Mouse (Mus musculus) right cerebral cortex, postnatal 25 days (tissue): Measurements from ENCODE around the gene St6galnac3.

Experiments
- DNase-seq: peaks from one replicate; pipeline ENCODE4 v3.0.0; 2022

Gene St6galnac3

DNA sequence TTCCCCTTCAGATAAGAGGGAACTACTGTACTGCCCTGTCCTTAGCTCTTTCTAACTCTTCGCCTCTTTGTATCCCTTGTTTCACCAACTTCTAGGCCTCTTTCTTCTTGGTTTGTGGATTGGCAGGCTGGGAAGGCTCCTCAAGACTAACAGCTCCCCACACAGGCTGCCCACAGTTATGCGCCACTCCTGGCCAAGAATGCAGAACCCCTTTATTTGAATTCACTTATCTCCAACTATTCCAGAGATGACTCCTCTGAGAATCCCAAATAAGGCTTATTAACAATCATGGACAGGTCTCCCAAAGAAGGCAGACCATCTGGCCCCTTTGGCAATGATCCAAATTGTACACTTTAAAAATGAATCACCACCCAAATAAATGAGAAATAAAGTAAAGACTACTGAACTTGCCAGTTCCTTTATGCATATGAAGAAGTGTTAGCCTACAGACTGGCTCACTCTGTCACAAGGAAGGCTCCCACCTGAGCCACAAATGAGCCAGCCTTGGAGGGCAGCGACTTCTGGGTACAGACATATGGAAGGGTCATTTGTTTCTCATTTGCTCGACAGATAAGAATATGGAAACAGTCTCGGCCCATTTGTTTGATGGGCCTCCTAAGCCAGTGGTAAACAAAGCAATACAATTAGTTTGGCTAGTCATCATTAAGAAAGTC is 390.7 kb downstream of the St6galnac3 start:
- no peak for DNase-seq

DNA sequence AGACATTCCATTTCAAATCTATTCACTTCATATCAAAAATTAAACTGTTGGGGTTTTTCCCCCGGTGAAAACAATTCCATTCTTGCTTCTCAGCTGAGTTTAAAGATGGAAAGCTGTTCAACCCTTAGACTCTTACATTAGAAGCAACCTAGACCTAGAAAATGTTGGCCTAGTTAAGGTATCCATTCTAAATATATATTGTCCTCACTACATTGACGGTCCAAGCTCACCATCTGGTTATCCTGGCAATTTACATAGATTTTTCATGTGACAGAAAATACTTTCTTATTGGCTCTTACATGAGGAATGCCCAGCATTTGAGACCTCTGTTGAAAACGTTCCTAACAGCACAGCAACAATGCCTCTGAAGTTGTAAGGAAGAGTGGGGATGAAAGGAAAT is 400.7 kb downstream of the St6galnac3 start:
- no peak for DNase-seq

DNA sequence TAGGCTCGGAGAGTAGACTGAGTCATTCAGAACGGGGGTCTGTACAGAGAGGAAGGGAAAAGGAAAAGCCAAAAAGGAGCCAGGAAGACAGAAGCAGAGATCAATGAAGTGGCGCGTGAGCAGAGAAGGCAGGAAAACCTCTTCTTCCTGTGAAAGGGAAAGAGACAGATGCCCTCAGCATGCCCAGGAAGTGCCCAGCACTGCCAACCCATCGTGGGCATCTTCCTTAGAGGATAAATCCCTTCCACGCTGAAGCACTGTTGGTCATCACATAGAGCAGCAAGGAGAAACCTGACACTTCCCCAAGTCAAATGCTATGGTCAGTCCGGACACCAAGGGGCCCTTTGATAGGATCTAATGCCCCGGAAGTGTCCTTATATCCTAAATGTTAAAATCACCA is 401.5 kb downstream of the St6galnac3 start:
- no peak for DNase-seq

DNA sequence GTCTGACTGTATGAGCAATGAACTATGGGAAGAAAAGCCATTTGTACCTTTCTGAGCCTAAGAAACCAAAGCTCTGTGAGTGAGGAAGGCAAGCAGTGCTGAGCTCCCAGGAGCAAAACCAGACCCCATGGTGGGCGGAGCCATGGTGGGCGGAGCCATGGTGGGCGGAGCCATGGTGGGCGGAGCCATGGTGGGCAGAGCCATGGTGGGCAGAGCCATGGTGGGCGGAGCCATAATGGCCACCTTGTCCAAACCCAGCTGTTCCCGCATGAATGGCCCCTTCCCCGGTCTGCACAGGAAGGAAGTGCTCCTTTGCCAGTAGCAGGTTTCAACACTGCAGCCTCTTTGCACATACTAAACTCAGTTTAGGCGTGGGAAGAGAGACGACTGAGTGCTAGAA is 411.4 kb downstream of the St6galnac3 start:
- no peak for DNase-seq

DNA sequence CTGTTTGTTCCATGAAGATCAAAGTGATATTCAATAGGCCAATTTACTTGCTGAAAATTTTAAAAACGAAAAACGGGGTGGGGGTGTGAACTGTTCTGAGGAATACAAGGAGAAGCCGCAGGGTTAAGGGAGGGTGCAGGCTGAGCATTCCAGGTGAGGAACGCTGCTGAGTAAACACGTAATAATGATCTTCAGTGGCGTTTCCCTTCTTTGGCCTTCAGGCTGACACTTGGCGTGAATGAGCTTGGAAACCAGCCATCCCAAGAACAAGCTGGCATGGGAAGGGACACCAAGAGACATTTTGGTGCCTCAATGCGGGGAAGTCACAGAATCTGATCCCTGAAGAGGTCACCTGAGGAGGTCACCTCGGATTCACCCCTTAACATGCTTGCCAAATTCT is 411.8 kb downstream of the St6galnac3 start:
- no peak for DNase-seq

DNA sequence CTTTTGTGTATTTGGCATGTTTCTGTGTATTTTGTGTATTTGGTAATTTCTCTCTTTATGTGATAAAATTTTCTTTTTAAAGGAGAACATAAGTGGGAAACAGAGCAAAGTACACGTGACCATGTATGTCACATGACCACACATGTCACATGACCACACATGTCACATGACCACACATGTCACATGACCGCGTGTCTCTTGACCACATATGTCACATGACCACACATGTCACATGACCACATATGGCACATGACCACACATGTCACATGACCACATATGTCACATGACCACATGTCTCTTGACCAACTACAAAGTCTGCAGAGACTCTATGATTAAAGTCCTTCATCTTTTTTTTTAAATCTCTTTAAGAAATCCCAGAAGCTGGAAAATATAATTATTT is 413.0 kb downstream of the St6galnac3 start:
- no peak for DNase-seq

DNA sequence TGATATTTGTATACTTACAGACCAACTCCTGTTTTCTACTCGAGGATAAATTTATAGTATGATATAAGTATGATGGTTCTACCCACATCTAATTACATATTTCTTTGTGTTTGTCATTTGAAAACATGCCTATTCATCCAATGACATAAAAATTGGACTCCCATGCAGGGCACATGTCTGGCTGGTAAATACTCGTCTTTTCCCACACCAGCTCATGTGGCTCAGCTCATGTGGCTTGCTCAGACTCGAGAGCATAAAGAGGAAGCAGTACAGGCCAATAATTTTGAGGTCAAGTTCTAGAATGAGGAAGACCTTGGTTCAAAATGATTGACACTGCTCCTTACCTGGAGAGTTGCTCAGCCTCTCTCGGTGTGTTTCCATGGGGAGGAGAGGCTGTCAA is 416.6 kb downstream of the St6galnac3 start:
- no peak for DNase-seq

DNA sequence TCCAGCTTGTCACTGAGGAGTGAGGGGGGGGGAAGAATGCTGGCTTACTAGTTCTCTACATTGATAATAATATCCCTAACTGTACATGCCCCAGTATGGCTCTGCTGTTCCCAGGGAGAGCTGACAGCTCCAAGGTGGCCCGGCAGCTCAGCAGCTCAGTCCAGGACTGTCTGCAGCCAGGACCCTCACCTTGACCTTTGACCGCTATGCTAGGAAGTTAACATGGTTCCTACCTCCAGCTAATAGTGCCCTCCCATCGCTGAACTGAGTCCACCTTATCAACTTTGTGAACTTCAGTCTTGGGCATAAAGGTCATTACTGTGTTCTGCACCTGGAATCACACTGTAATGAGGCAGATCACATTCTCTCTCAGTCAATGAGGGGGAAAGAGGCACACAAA is 419.8 kb downstream of the St6galnac3 start:
- no peak for DNase-seq

DNA sequence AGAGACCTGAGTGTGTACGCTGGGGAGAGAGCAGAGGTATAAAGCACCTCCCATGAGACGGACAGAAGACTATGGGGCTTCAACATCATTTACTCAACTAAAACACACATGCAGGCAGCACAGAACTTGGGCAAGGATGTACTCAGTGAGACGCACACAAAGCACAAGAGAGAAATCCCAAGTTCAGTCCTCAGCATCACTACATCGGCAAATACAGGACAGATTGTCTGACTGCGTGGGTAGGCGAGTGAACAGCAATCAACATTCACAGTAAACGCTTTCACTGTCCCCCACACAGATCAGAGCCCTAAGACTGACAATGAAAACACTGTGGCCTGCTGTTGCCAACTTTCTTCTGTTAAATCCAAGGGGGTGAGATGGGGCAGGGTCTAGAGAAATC is 422.6 kb downstream of the St6galnac3 start:
- no peak for DNase-seq

DNA sequence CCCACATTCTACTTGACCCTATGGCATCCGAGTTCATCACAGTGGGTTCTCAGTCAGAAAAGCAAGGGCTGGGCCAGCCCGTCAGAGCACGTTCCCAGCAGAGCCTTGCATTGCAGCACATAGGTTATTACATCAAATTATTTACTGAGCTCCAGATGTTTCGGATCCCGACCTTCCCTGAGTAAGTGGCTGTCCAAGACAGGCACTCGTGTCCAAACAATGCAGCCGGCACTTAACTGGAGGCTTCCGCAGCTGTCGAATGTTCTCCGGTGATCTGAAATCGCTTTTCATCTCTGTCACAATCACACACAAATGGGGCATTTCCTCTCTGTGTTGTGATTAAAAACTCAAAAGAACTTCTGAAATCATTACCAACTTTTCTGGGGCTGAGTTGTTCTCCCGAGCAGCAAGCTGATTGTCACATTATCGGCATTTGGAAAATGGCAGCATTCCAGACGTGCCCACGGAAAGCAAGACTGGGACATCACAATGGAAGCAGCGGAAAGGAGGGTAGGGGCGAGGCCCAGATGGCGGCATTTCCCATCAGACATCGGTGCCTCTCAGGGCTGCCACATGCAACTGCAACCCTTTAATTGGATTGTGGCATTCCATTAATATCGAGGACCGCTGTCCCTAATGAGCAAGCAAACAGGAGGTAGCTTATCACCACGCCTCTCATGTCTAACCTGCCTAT is 428.5 kb downstream of the St6galnac3 start:
- DNase-seq = no peak

DNA sequence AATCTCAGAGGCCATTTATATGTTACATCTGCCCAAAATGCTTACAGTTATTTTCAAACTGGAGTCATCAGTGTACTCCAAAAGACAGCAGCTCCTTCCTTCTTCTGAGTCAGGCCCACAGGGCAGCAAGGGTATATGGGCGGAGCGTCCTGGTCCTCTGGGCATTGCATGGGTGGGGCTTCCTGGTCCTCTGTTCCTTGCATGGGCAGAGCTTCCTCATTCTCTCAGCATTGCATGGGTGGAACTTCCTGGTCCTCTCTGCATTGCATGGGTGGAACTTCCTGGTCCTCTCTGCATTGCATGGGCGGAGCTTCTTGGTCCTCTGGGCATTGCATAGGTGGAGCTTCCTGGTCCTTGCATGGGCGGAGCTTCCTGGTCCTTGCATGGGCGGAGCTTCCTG is 432.1 kb downstream of the St6galnac3 start:
- DNase-seq = no peak

DNA sequence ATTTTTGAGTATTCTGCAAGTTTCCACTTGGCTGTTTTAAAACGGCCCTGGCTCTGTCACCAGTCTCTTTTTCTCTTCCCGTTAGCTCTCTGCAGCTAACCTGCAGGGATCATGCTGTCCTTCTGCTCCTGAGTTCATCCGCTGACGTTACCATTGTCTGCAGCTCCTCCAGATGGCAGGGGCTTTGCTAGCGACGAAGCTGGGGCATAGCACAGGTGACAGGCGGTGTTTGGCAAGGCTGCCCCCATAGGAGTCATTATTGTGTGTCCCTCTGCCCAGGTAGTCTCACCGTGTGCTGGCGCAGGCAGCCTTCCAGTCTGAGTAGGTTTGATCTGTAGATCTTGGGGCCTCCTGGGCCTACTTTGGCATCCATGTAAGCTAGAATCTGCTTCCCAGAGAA is 432.6 kb downstream of the St6galnac3 start:
- DNase-seq = no peak

DNA sequence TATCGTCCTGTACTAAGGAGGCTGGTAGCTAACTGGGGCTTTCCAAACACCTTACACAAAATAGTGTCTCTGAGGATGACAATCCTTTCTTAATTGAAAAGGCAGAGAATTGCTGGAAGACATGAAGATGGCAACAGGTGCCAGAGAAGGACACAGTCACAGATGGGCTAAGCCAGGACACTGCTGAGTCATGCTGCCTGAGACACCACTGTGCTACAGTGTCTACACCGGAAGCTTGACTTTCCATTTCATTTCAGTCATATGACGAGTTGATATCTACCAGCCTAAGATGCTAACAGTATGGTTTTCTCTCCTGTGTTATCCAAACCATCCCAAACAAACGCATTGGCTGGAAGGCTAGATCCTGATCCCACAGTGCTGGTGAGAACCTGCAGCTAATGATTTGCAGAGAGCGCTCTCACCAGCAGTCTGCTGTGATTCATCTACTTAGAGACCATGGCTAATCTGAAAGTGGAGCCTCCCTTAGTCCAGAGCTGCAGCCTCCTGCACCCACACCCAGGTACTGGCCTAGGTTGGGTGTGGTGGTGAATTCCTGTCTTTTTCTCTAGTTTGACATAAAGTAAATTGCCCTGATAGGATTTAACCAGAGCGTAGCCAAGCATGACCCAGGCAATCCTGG is 433.4 kb downstream of the St6galnac3 start:
- DNase-seq = no peak

DNA sequence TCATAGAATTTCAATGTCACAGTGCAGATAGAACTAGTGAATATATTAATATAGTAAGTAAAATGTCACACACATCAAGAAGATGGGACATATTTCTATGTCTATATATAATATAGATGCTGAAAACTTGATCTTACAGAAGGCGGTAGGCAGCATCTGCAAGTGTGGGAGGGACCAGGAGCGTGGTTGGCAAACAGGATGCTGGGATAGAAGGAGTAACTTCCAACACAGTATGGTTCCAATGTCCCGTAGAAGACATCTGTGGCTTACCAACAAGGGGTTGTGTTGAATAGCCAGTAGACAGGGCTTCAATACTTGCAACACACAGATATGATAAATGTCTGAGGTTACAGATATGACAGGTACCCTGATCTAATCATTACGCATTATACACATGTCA is 435.0 kb downstream of the St6galnac3 start:
- no peak for DNase-seq

DNA sequence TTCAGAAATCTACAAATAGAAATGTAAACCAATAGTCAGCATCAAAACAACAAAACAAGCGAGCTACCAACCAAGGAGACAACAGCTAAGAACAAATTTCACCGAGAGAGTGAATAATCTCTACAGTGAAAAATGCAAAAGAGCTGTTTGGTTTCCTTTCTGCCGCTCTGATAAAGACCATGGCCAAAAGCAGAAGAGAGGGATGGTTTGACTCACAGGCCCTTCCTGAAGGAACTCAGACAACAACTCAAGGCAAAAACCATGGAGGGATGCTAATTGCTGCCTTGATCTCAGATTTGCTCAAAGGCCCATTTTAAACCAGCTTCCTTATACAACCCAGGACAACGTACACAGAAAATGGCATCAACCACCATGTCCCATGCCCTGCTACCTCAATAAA is 437.4 kb downstream of the St6galnac3 start:
- DNase-seq = no peak

DNA sequence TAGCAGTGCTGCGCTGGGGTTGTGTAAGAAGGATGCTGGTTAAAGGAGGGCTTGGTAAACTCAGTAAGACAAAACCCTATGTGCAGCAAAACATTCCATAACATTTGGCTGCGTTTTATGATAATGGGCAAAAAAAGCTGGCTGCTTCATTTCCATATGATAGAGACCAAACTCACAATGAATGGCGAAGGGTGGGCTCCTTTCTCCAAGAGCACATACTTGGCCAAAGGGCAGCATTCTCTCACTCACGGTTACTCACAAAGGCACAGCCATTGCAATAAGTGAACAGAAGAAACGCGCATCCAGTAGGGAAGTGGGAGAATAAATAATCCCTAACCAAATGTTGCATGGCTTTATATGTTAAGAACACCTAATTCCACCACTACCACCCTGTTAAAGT is 437.9 kb downstream of the St6galnac3 start:
- DNase-seq = no peak

DNA sequence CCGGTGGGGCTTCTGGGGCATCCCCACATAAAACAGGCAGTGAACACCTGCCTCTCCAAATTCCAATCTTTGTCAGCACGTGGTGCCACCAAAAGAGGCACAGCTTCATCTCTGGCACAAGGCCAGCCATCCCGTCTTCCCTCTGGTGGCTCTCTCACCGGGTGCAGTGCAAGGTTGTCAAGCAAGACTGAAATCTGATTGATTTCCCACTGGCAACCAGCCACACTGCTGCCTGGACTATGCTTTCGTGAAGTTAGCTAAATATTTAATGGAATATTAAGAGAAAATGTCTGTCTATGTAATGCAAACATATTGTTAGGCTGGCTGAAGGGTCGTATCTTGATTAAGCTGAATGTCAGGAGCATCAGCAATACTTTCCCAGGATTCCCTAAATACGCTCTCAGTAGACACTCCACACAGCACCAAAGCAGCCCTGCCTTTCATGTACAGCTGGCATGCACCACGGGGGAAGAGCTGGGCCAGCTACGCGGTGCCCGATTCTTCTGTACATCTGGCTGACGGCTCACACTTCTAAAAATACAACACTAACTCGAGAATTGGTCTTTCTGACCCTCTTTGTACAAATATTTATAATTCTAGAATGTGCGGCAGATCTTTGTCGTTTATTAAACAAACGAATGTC is 442.7 kb downstream of the St6galnac3 start:
- DNase-seq = no peak

DNA sequence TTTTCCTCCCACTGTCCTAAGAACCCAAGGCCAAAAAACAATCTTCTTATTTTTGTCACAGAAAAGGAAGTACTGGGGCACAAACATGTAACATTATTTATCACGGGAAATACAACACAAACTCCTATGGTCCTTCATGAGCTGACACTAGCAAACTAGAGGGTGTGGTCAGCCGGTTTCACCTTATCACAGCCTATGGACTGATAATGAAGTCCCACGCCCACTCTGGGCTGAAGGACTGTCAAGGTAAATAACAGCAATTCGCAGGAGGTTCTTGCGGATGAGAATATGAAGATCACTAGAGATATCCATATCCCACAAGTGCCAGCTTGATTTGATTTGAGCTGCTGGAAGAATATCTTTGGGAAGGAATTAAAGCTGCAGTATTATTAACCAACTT is 446.7 kb downstream of the St6galnac3 start:
- no peak for DNase-seq

DNA sequence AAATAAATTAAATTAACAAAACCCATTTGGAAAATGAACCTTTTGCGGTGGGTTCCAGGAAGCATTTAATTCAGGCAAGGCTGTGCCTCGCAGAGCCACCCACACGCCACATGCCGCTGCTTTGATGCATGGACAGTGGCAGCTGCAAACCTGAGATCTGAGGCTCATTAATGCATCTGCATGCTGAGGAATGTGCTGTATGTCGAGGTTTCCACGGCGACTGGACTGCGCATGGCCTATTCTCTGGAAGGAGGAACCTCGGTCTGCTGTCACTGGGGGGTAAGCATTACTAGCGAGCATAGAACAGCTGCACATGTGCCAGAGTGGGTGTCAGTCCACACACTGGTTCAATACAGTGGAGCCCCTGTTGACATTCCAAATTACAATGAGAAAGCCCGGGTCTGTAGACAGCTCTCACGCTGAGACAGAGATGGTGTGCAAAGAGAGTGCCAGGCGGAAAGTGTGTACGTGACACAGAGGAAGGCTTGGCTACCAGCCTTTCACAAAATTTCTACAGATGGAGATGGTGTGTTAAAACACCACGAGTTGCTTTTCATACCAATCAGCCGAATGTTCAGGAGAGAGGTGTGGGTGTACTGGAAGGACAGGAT is 447.5 kb downstream of the St6galnac3 start:
- peak; percentile 61 for DNase-seq

DNA sequence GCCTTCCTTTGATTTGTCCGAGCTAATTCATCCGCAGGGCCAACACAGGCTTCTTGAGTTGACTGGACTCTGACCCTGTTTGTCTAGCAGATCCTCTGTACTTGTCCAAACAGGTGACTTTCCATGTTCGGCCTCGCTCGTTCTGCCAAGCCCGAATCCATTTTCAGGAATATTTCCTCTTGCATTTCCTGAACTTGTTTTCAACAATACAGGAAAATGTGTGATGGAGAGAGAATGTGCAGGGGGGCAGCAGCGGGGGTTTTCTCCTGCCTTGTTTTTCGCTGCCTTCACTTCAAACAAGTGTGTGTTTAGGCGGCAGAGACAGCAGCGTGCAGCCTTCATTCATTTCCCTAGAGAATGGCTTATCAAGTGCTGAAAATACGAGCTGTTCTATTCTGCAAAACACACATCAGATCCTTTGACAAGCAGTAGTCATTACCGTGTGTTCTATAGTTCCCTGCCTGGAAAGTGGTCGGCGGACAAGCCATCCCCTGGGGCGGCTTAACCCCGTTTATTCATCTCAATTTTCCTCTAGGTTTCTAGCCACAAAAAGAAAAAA is 448.1 kb downstream of the St6galnac3 start:
- DNase-seq = no peak

DNA sequence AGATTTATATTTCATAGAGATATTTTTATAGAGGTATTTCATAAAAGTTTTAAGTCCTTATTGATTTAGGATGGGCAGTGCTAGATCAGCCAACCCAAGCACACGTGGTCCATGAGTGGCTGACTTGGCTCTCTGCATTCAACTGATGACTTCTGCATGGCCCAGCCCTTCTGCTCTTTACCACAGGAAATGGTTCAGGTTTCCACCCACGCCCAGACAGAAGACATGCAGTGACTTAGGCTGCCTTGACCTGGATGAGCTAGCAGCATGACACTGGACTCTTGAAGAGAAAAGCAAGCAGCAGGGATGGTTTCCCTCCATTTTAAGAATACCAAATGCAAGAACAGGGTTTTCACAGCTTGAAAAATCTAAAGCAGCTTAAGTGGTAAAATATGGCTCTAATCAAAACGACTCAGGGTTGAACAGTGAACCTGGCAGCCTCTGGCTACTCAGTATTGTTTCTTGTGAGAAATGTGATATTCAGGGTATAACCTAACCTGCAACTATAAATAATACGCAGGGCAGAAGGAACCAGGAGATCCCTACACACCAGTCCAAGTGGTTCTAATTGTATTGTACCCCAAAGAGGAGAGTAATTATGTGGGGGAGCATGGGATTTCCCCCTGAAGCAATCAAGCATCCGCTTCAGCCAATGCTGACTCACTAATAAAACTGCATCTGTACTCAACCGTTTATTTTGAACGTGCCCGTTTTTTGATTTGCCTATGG is 448.7 kb downstream of the St6galnac3 start:
- no peak for DNase-seq

DNA sequence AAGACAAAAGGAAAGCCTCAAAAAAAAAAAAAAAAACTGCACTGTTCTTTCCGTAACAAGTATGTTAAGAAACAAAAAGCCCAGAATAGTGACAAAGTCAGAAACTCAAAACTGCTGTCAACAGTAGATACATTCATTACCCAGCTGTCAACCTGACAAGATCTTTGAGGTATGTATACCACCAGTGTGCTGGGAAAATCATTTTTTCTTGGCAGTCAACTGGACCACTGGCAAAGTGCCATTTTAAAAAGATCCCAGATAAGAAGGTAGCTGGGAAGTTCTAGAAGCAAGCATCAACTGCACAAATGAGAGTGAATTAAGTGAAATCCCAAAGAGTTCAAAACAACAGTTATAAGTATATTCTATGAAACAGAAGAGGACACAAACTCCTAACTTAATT is 452.7 kb downstream of the St6galnac3 start:
- no peak for DNase-seq
